Mouse (Mus musculus): ENCODE results near the gene Mtss1l.
"Not testable (repeated sequence)": the region's sequence is repeated elsewhere in the genome, so short reads cannot be mapped to it uniquely, and the experiment has no call there.

The Mtss1l gene

GRCm38 (mm10) chr8:110776335-110776734, 55.1 kb downstream of the Mtss1l start:
- no peak for DNase-seq (ENCODE audit: inconsistent ontology term)

GRCm38 (mm10) chr8:110779924-110780718, 58.8 kb downstream of the Mtss1l start:
- peak; percentile 92 for DNase-seq (ENCODE audit: inconsistent ontology term)

- DNase-seq (ENCODE audit: inconsistent ontology term): no peak
Observed at GRCm38 (mm10) chr8:110785366-110785765, 64.1 kb downstream of the Mtss1l start.

- not testable (repeated sequence) for DNase-seq (ENCODE audit: inconsistent ontology term)
Observed at GRCm38 (mm10) chr8:110786501-110786900, 65.2 kb downstream of the Mtss1l start.

DNA sequence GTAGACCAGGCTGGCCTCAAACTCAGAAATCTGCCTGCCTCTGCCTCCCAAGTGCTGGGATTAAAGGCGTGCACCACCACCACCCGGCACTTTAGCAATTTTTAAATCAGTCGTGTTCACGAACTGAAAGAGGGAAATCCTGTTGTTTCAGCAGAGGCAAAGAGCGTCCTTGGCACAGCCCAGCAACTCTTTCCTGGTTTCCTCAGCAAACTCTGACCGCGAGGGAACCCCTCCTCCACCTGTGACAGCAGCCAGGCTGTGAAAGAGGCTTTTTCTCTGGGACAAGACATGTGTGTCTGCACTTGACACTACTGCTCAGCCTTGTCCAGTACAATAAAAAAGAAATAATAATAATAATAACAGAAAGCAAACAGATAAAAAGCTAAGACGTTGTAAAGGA, 65.7 kb downstream of the Mtss1l start:
- DNase-seq (ENCODE audit: inconsistent ontology term): no peak

GRCm38 (mm10) chr8:110787411-110787954, 66.2 kb downstream of the Mtss1l start:
- no peak for DNase-seq (ENCODE audit: inconsistent ontology term)

DNA sequence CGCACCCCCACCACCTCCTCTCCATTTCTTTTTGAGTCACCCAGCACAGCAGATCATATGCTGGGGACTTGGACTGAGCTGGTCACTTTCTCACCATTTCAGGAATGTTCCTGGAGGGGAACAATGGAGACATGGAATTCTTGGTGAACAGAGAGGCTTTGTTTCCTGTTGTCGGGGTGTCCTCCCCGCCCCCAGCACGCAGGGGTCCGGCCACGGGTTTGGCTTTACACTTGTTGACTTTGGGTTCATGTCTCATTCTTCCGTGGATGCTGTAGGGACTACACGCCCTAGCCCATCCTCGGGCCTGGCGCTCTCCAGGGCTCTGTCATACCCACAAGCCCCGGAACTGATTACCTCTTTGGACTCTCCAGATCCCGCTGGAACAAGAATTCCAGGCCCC, 67.7 kb downstream of the Mtss1l start:
- DNase-seq (ENCODE audit: inconsistent ontology term): peak; percentile 89

DNA sequence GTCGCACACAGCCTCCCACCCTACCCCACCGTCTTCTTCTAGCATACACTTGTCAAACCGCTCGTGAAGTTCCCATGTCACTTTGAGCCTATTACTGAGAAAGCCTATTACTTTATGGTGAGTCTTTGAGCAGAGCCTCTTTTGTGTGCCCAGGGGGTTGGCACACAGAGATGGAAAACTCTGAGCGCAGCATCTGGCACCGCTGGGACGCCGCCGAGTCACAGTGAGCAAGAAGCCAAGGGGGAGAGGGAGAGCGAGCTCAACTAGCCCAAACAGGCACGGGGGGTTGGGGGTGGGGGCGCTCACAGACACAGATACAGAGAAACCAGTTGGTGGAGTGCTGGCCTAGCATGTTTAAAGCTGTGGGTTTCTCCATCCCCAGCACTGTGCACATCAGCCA, 68.3 kb downstream of the Mtss1l start:
- DNase-seq (ENCODE audit: inconsistent ontology term): no peak

DNA sequence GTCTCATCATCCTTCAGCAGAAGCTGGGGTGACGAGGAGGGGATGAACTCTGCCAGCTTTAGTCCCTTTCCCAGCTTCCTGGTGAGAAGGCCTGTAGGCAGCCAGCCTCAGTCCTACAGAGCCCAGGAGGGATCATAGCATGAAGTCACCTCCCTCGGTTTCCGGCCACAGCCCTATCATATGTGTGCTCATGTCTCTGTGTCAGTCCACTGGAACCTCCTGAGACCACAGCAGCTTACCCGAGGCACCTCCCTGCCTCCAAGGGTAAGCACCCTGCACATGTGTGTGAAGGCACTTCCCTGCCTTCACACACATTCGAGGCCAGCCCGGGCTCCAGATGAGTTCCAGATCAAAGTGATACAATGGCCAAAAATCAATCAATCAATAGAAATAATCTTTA, 69.0 kb downstream of the Mtss1l start:
- no peak for DNase-seq (ENCODE audit: inconsistent ontology term)
